Mouse (Mus musculus) neural tube, embryonic 15.5 days (tissue): Measurements from ENCODE around the gene Nup98. TPM values are rescaled to one million over a fixed set of nuclear protein-coding genes. Genes with fewer than 3 reads are reported as not detected.

Source experiments
- ATAC-seq: fragments of 200-750 bp; cut with Nextera tagmentation; 2 replicates; pipeline ENCODE4 v1.8.0; 2017; ENCODE audit warnings: mild to moderate bottlenecking, moderate TSS enrichment, moderate library complexity; ENCODE audit not compliant: low FRiP score
- H3K27ac ChIP-seq: fragments of 300-500 bp; sonication (generic); replicated peaks from 2 replicates; pipeline ENCODE4 v1.5.1; 2015; ENCODE audit warnings: mild to moderate bottlenecking, inconsistent platforms
- H3K27me3 ChIP-seq: fragments of 300-500 bp; sonication (generic); replicated peaks from 2 replicates; pipeline ENCODE4 v1.6.1; 2015; ENCODE audit warnings: inconsistent platforms
- H3K36me3 ChIP-seq: fragments of 300-500 bp; sonication (generic); 2 replicates; pipeline ENCODE4 v1.6.1; 2015; ENCODE audit warnings: inconsistent platforms
- H3K4me1 ChIP-seq: fragments of 300-500 bp; sonication (generic); 2 replicates; pipeline ENCODE4 v1.6.1; 2015; ENCODE audit warnings: inconsistent platforms
- H3K4me2 ChIP-seq: fragments of 300-500 bp; sonication (generic); 2 replicates; pipeline ENCODE4 v1.6.1; 2015; ENCODE audit warnings: inconsistent platforms, mild to moderate bottlenecking, moderate library complexity
- H3K4me3 ChIP-seq: fragments of 300-500 bp; sonication (generic); replicated peaks from 2 replicates; pipeline ENCODE4 v1.5.1; 2015; ENCODE audit warnings: mild to moderate bottlenecking, inconsistent platforms
- H3K9ac ChIP-seq: fragments of 300-500 bp; sonication (generic); replicated peaks from 2 replicates; pipeline ENCODE4 v1.6.1; 2015; ENCODE audit warnings: mild to moderate bottlenecking, inconsistent platforms
- H3K9me3 ChIP-seq: fragments of 300-500 bp; sonication (generic); replicated peaks from 2 replicates; pipeline ENCODE4 v1.6.1; 2016; ENCODE audit warnings: inconsistent platforms
- WGBS: fragments of 180-500 bp; shearing (Covaris S2); methylation state at CpG from one replicate; pipeline ENCODE4 v1.1.7; 2015; ENCODE audit warnings: mixed read lengths; 5-methylcytosine and 5-hydroxymethylcytosine counted together
- polyA plus RNA-seq: library from polyadenylated mRNA; unstranded; fragments of >200 nt; fragmentation: Nextera tagmentation; extraction: Ambion mirVana; gene quantifications from 2 replicates; pipeline ENCODE4 v1.2.1, GENCODE M21; 2015

Nup98 gene
- polyA plus RNA-seq, 1 experiment from 2014 or later = 18.1 TPM

DNA sequence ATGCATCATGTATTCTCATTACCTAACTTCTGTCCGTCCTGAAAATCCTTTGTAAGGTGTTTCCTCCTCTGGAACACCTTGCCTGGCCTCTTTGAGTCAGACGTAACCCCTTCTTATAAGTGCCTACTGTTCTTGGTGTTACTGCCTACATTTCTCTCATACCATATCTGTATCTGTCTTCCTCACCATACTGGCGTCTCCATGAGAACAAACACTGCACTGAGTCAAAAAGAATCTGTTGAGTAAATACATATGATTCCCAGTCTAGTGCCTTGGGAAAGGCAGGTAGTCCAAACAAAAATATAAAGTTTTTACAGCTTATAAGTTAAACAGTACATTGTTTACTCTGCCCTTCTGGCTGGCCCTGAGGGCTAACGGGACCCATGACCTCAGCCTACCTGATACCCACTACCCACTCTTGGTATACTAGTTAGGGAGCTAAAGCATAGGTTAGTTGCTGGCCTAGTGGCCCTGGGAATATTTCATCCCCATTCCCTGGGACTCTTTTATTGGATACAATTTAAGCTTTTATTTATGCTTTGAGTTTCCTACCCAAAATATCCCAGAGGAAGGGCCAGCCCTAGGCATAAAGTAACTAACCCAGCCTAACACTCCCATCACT lies 18.2 kb upstream of the Nup98 start:
- Histone ChIP-seq H3K9ac (no peak overlapping the region), H3K4me1 (peaks cover 8% of the 10 kb centered on the region; the same call in 1 of the 2 replicates), H3K4me2 (no peak overlapping the region), H3K36me3 (peaks cover 28% of the 10 kb centered on the region), H3K27ac (no peak overlapping the region), H3K9me3 (no peaks in the 10 kb centered on the region), H3K4me3 (no peak overlapping the region), H3K27me3 (no peaks in the 10 kb centered on the region)
- 93% methylated on average over 4 of the region's 4 CpGs for WGBS
- ATAC-seq = no peak

DNA sequence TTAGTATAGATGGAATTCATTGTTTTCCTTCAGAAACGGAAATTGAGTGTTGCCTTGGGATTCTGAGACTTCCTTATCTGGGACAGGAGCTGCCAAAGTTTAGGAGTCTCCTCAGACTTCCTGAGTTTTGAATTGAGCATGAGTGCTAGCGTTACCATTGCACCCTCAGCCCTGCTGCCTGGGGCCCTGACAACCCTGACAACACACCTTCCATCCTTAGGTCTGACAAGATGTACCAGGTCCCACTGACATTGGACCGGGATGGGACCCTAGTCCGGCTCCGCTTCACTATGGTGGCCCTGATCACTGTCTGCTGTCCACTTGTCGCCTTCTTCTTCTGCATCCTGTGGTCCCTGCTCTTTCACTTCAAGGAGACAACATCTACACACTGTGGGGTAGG lies 16.1 kb upstream of the Nup98 start:
- no peak overlapping the region for H3K4me2 ChIP-seq
- H3K9ac ChIP-seq = no peak overlapping the region
- 95% methylated on average over 6 of the region's 6 CpGs for WGBS
- H3K36me3 ChIP-seq = peaks cover 22% of the 10 kb centered on the region
- H3K9me3 ChIP-seq = no peaks in the 10 kb centered on the region
- peaks cover 11% of the 10 kb centered on the region; the same call in 1 of the 2 replicates for H3K4me1 ChIP-seq
- no peaks in the 10 kb centered on the region for H3K27me3 ChIP-seq
- no peak for ATAC-seq
- no peak overlapping the region for H3K4me3 ChIP-seq
- no peak overlapping the region for H3K27ac ChIP-seq

DNA sequence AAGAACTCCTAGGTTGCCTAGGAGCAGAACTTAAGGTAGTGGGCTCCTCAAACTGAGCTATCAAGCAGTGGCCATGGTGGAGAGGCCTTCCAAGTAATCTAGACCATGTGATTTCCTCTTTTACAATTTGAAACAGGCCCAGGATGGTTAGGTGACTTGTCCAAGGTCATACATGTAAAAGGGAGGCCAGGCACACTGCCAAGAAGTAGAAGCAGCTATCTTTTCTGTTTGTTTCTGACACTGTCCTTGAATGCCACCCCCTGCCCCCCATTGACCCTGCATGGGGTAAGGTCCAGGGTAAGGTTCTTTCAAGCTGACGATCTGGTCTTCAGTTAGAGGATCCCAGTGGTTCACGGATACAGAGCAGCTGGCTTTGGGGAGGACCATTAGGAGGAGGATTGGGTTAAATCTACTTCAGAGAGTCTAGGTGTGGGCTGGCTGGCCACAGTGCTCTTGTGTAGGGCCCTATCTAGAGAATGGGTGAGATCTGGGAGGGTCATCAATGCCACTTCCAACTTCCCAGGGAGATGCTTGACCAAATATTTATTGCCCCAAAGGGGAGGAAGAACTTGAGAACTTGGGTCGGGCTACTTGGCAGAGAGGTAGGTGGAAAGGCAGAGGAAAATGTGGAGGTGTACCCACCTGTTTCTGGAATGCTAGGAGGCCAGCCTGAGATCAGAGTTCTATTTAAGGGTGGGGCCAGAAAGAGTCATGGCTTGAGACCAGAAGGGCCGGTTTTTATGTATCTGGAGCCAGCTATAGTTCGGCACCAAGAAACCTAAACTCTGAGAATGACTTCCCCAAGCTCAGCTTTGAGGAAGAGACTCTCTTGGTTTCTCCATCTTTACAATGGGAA lies 14.1 kb upstream of the Nup98 start:
- peak overlapping the region; percentile 90 for H3K4me2 ChIP-seq
- 90% methylated on average over 5 of the region's 5 CpGs for WGBS

DNA sequence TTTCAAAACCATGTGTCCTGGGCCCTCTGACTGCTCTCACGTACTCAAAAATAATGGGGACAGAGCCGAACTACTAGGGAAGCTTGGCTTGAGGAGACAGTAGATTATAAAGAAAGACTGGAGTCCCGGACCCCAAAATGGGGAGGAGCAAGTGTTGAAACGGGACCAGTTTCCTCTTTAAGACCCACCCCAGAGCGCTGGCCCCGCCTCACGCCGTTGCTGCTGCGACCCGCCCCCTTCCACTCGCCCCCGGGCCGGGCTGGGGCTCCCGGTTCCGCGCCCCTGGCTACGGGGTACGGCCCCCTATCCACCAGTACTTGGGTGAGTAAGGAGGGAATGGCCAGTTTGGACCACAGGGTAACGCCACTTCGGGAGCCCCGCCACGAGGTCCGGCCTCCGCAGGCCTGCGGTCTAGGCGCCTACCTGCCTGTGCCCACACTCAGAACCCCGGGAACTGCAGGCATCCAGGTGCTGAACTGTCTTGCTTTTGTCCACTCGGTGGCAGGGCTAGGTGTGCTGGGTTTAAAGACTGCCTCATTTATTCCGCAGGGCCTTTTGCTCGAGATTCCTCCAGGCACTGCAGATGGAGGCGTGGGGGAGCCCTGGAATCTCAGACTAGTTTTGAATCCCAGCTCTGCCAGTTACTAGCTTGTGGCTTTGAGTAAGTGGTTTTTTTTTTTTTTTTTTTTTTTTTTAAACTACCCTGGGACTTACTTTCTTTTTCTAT lies 13.0 kb upstream of the Nup98 start:
- peak overlapping the region; percentile 90 for H3K4me2 ChIP-seq
- no peaks in the 10 kb centered on the region for H3K9me3 ChIP-seq
- H3K4me3 ChIP-seq = peak overlapping the region; percentile 59
- H3K9ac ChIP-seq = peak overlapping the region; percentile 76
- WGBS = 2% methylated on average over 30 of the region's 31 CpGs
- peak; percentile 91 for ATAC-seq
- H3K27me3 ChIP-seq = no peaks in the 10 kb centered on the region
- peaks cover 7% of the 10 kb centered on the region; the same call in 1 of the 2 replicates for H3K36me3 ChIP-seq
- peaks cover 11% of the 10 kb centered on the region; the same call in 1 of the 2 replicates for H3K4me1 ChIP-seq
- peak overlapping the region; percentile 75 for H3K27ac ChIP-seq

More for the DNA sequence above, 14.1 kb upstream of the Nup98 start:
- H3K9ac ChIP-seq = no peak overlapping the region
- peaks cover 13% of the 10 kb centered on the region for H3K36me3 ChIP-seq
- no peaks in the 10 kb centered on the region for H3K9me3 ChIP-seq
- H3K4me3 ChIP-seq = no peak overlapping the region
- H3K27ac ChIP-seq = no peak overlapping the region
- ATAC-seq = no peak
- peaks cover 11% of the 10 kb centered on the region; the same call in 1 of the 2 replicates for H3K4me1 ChIP-seq
- H3K27me3 ChIP-seq = no peaks in the 10 kb centered on the region

DNA sequence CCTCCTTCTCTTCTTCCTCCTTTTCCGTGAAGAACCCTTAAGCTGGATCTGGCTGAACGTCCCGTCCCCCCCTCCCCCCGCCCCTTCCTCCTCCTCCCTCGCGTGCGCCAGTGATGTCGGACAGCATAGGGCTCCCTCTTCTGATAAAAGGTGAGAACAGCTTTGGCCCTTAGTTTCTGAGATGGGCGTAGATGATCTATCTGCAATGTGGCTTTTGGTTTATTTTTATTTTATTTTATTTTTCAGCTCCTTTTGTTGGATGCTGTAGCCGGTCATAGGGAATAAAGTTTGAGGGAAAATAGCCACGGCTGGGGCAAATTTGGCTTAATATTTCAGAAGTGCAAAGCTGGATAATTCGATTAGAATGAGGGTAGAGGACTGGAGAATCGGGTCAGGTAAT lies 12.4 kb upstream of the Nup98 start:
- H3K4me2 ChIP-seq = peak overlapping the region; percentile 90
- peak overlapping the region; percentile 59 for H3K4me3 ChIP-seq
- no peaks in the 10 kb centered on the region for H3K9me3 ChIP-seq
- ATAC-seq = peak; percentile 87
- 0 out of 2 replicates have a peak overlapping the region, but pooled peaks have one; percentile 75 for H3K27ac ChIP-seq
- H3K27me3 ChIP-seq = no peaks in the 10 kb centered on the region
- peak overlapping the region; percentile 76 for H3K9ac ChIP-seq
- H3K4me1 ChIP-seq = peaks cover 11% of the 10 kb centered on the region; the same call in 1 of the 2 replicates
- 0 out of 2 replicates have a peak, but pooled peaks cover 2% of the 10 kb centered on the region for H3K36me3 ChIP-seq
- under 1% methylated on average over 8 of the region's 13 CpGs for WGBS

DNA sequence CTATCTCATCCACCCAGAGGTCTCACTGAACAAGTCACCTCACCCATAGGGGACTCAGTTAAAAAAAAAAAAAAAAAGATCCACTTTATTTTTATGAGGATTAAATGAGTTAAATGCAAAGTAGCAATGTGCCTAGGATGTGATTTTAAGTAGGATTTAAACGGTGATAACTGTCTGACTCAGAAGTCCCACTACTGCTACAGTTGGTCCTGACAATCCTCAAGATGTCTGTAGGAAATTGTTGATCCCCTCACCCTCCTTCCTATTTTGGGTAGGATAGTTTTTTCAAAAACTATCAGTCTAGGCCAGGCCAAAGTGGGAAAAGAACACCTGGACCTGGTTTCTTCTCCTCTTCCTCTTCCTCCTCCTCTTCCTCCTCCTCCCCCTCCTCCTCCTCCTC lies 11.9 kb upstream of the Nup98 start:
- WGBS = 76% methylated on average over 1 of the region's 1 CpGs
- Histone ChIP-seq H3K9ac (no peak overlapping the region), H3K27me3 (no peaks in the 10 kb centered on the region), H3K36me3 (no peaks in the 10 kb centered on the region), H3K9me3 (no peaks in the 10 kb centered on the region), H3K4me1 (peaks cover 11% of the 10 kb centered on the region; the same call in 1 of the 2 replicates), H3K4me3 (peak overlapping the region; percentile 59; the same call in 1 of the 2 replicates), H3K4me2 (peak overlapping the region; percentile 90), H3K27ac (no peak overlapping the region)
- ATAC-seq = peak; percentile 19; the same call in 1 of the 2 replicates

DNA sequence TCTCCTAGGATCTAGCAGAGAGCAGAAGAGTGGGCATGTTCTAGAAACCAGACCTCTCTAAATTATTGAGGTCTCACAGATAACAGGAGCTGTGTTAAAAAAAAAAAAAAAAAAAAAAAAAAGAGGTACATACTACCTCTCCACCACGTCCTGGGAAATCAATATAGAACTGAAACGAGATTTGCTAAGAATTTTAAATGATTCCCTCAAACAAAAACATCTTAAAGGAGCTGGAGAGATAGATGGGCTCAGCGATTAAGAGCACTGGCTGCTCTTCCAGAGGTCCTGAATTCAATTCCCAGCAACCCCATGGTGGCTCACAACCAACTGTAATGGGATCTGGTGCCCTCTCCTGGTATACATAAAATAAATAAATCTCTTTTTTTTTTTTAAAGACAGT lies 1.1 kb upstream of the Nup98 start:
- H3K9me3 ChIP-seq = no peaks in the 10 kb centered on the region
- peak overlapping the region; percentile 87 for H3K4me3 ChIP-seq
- no peak for ATAC-seq
- H3K4me1 ChIP-seq = peaks cover 15% of the 10 kb centered on the region
- H3K4me2 ChIP-seq = peak overlapping the region; percentile 66
- no peaks in the 10 kb centered on the region for H3K36me3 ChIP-seq
- 66% methylated on average over 3 of the region's 3 CpGs for WGBS
- no peaks in the 10 kb centered on the region for H3K27me3 ChIP-seq
- peak overlapping the region; percentile 56 for H3K9ac ChIP-seq
- H3K27ac ChIP-seq = peak overlapping the region; percentile 95

DNA sequence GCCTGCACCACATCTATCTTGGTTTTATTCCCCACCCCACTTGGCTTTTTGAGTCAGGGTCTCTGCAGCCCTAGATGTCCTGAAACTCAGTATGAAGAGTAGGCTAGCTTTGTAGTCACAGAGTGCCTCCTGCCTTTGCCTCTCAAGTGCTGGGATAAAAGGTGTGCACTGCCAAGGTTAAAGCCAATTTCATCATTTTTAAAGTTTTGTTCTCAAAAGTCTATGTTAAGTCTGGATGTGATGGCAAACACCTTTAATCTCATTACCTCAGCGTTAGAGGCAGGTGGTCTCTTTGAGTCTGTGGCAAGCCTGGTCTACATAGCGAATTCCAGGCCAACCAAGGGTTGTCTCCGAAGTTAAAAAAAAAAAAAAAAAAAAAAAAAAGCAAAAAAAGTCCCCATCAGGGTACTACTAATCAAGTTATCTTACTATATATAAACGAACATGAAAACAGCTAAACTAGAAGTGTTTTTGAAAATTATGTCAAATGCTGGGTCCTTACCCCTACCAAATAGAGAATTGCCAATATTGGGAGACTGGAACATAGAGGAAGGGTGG lies 1.1 kb downstream of the Nup98 start:
- Histone ChIP-seq H3K36me3 (no peaks in the 10 kb centered on the region), H3K4me1 (peaks cover 15% of the 10 kb centered on the region), H3K9me3 (no peaks in the 10 kb centered on the region), H3K27me3 (no peaks in the 10 kb centered on the region), H3K9ac (peak overlapping the region; percentile 86), H3K27ac (no peak overlapping the region), H3K4me2 (peak overlapping the region; percentile 58), H3K4me3 (peak overlapping the region; percentile 87)
- WGBS = 47% methylated on average over 4 of the region's 4 CpGs
- ATAC-seq = no peak

DNA sequence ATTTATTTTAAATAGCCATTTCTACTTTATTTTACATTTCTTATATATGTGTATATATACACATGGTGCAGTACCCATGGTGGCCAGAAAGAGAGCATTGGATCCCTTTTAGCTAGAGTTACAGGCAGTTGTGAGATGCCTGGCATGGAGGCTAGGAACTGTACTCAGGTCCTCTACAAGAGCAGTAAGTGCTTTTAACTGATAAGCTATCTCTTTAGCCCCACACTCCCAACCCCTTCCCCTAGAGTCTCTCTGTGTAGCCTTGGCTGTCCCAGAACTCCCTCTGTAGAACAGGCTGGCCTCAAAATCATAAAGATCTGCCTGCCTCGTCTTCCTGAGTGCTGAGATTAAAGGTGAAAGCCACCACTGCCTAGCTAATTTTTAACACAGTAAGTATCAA lies 4.3 kb downstream of the Nup98 start:
- Histone ChIP-seq H3K27ac (no peak overlapping the region), H3K9ac (no peak overlapping the region), H3K27me3 (no peaks in the 10 kb centered on the region), H3K36me3 (no peaks in the 10 kb centered on the region), H3K9me3 (no peaks in the 10 kb centered on the region), H3K4me3 (no peak overlapping the region), H3K4me1 (peaks cover 15% of the 10 kb centered on the region), H3K4me2 (no peak overlapping the region)
- 87% methylated on average over 1 of the region's 1 CpGs for WGBS
- no peak for ATAC-seq

DNA sequence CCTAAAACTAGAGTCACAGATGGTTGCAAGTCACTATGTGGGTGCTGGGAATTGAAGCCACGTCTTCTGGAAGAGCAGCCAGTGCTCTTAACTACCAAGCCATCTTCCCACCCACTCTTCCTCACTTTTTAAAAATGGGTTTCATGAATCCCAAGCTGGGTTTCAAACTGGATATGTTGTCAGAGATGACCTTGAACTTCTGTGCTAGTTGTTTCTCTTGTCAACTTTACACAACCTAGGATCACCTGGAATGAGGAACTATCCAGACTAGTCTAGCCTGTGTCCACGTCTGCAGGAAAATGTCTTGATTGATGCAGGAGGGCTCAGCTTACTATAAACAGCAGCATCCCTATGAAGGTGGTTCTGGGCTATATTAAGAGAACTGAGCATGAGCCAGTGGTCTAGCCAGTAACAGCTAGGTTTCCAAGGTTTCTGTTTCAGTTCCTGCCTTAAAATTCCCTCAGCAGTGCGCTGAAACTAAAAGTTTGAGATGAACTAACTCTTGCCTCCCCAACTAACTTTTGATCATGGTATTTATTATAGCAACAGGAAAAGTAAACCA lies 5.6 kb downstream of the Nup98 start:
- no peak for ATAC-seq
- Histone ChIP-seq H3K4me2 (no peak overlapping the region), H3K27me3 (no peaks in the 10 kb centered on the region), H3K27ac (no peak overlapping the region), H3K36me3 (no peaks in the 10 kb centered on the region), H3K4me3 (no peak overlapping the region), H3K9ac (no peak overlapping the region), H3K4me1 (peaks cover 15% of the 10 kb centered on the region), H3K9me3 (no peaks in the 10 kb centered on the region)
- WGBS = 88% methylated on average over 3 of the region's 3 CpGs
